Mouse (Mus musculus) CH12.LX (cell line): ENCODE measurements around the gene Vps13a. TPM values are rescaled to one million over a fixed set of nuclear protein-coding genes. Genes with fewer than 3 reads are reported as not detected.

ENCODE experiments used
- DNase-seq: peaks from one replicate; pipeline ENCODE4 v3.0.0-alpha.2; 2013; ENCODE audit errors: extremely low read depth
- H3K27ac ChIP-seq: 2 replicates; pipeline ENCODE4 v1.5.1; 2012; ENCODE audit warnings: low read depth, mild to moderate bottlenecking, control low read depth, moderate library complexity; ENCODE audit not compliant: insufficient read depth
- H3K27me3 ChIP-seq: replicated peaks from 2 replicates; pipeline ENCODE3; 2012; ENCODE audit warnings: inconsistent platforms
- H3K36me3 ChIP-seq, 2 experiments: replicated peaks in 1 of 2; 2 replicates each; pipeline versions ENCODE3 to v1.6.1; 2012; ENCODE audit warnings: inconsistent platforms in 1 of 2, low read length in 1 of 2, mild to moderate bottlenecking in 1 of 2, mixed read lengths in 1 of 2, moderate library complexity in 1 of 2; ENCODE audit not compliant: control insufficient read depth in 1 of 2, insufficient read depth in 1 of 2
- H3K4me1 ChIP-seq, 2 experiments: 2 replicates each; pipeline ENCODE4 v1.6.1; 2012; ENCODE audit warnings: inconsistent platforms in 1 of 2, moderate library complexity in 1 of 2; ENCODE audit not compliant: insufficient read depth in 2 of 2, control insufficient read depth in 1 of 2
- H3K4me2 ChIP-seq: 2 replicates; pipeline ENCODE4 v1.6.1; 2012; ENCODE audit warnings: low read depth, mild to moderate bottlenecking, control low read depth; ENCODE audit not compliant: poor library complexity, insufficient read depth, severe bottlenecking
- H3K4me3 ChIP-seq, 3 experiments: fragments of 150-350 bp in 1 of 3; sonication (generic) in 1 of 3; replicated peaks in 1 of 3; 2 replicates each; pipeline versions ENCODE3 to v1.5.1; 2011 to 2012; ENCODE audit warnings: low read depth in 2 of 3, low read length in 2 of 3, mild to moderate bottlenecking in 2 of 3, moderate library complexity in 2 of 3, control low read depth in 1 of 3, improper control_type of control experiment in 1 of 3, inconsistent platforms in 1 of 3, mixed read lengths in 1 of 3; ENCODE audit not compliant: poor library complexity in 1 of 3
- H3K79me2 ChIP-seq: replicated peaks from 2 replicates; pipeline ENCODE4 v1.6.1; 2012; ENCODE audit warnings: mild to moderate bottlenecking, moderate library complexity; ENCODE audit not compliant: control insufficient read depth, poor library complexity, insufficient read depth, severe bottlenecking; ENCODE audit errors: extremely low read depth
- H3K9ac ChIP-seq: 2 replicates; pipeline ENCODE4 v1.6.1; 2012; ENCODE audit warnings: low read depth, mild to moderate bottlenecking, control low read depth, moderate library complexity; ENCODE audit not compliant: insufficient read depth
- H3K9me3 ChIP-seq: replicated peaks from 2 replicates; pipeline ENCODE3; 2012; ENCODE audit warnings: low read length, inconsistent platforms, mixed read lengths
- BHLHE40 ChIP-seq: IDR thresholded peaks from 2 replicates; pipeline ENCODE4 v1.6.1; 2011; ENCODE audit warnings: mild to moderate bottlenecking, low read depth, low read length, improper control_type of control experiment
- E2F4 ChIP-seq: IDR thresholded peaks from 2 replicates; pipeline ENCODE4 v1.6.1; 2011; ENCODE audit warnings: low read depth, low read length, improper control_type of control experiment; ENCODE audit not compliant: insufficient replicate concordance
- GABPA ChIP-seq: IDR thresholded peaks from 2 replicates; pipeline ENCODE4 v1.6.1; 2012; ENCODE audit warnings: low read depth, low read length, improper control_type of control experiment, inconsistent platforms; ENCODE audit not compliant: insufficient replicate concordance
- HCFC1 ChIP-seq: IDR thresholded peaks from 2 replicates; pipeline ENCODE4 v1.6.1; 2012; ENCODE audit warnings: low read depth, mild to moderate bottlenecking, inconsistent platforms, low read length, improper control_type of control experiment
- IRF4 ChIP-seq: IDR thresholded peaks from 2 replicates; pipeline ENCODE4 v1.6.1; 2014; ENCODE audit warnings: low read depth, mild to moderate bottlenecking, inconsistent platforms, low read length, improper control_type of control experiment
- JUND ChIP-seq: conservative IDR thresholded peaks from 2 replicates; pipeline ENCODE4 v1.6.1; 2011; ENCODE audit warnings: low read depth, low read length, improper control_type of control experiment
- KAT2A ChIP-seq: IDR thresholded peaks from 2 replicates; pipeline ENCODE4 v1.6.1; 2012; ENCODE audit warnings: low read length, improper control_type of control experiment, inconsistent platforms; ENCODE audit not compliant: insufficient replicate concordance
- MAX ChIP-seq: IDR thresholded peaks from 2 replicates; pipeline ENCODE4 v1.6.1; 2011; ENCODE audit warnings: low read length, improper control_type of control experiment
- MXI1 ChIP-seq: IDR thresholded peaks from 2 replicates; pipeline ENCODE4 v1.6.1; 2011; ENCODE audit warnings: mild to moderate bottlenecking, low read depth, low read length, improper control_type of control experiment
- MYC ChIP-seq: IDR thresholded peaks from 2 replicates; pipeline ENCODE4 v1.6.1; 2011; ENCODE audit warnings: low read depth, mild to moderate bottlenecking, improper control_type of control experiment, low read length
- NELFE ChIP-seq: IDR thresholded peaks from 2 replicates; pipeline ENCODE4 v1.6.1; 2011; ENCODE audit warnings: low read depth, low read length, improper control_type of control experiment
- NRF1 ChIP-seq: IDR thresholded peaks from 2 replicates; pipeline ENCODE4 v1.6.1; 2014; ENCODE audit warnings: low read depth, mild to moderate bottlenecking, inconsistent platforms, low read length, improper control_type of control experiment, moderate library complexity
- RAD21 ChIP-seq: IDR thresholded peaks from 2 replicates; pipeline ENCODE4 v1.6.1; 2011; ENCODE audit warnings: low read depth, mild to moderate bottlenecking, low read length, improper control_type of control experiment, moderate library complexity
- SIN3A ChIP-seq: IDR thresholded peaks from 2 replicates; pipeline ENCODE4 v1.6.1; 2012; ENCODE audit warnings: low read length, improper control_type of control experiment, inconsistent platforms
- TBP ChIP-seq: conservative IDR thresholded peaks from 2 replicates; pipeline ENCODE4 v1.6.1; 2011; ENCODE audit warnings: low read depth, low read length, improper control_type of control experiment
- TCF12 ChIP-seq: IDR thresholded peaks from 2 replicates; pipeline ENCODE4 v1.6.1; 2014; ENCODE audit warnings: low read depth, mild to moderate bottlenecking, inconsistent platforms, low read length, improper control_type of control experiment
- ZC3H11A ChIP-seq: IDR thresholded peaks from 2 replicates; pipeline ENCODE4 v1.6.1; 2012; ENCODE audit warnings: low read depth, mild to moderate bottlenecking, inconsistent platforms, low read length, improper control_type of control experiment
- dilution Hi-C: fragments of 300-500 bp; cut with MboI; formaldehyde crosslinking; loops from 2 replicates; pipeline ENCODE4 v1.14.3; 2020; ENCODE audit warnings: low sequenced_read_pairs; ENCODE audit not compliant: extremely low pct_unique_long_range_greater_than_20kb, extremely low pct_ligation_motif_present
- in situ Hi-C: fragments of 300-500 bp; cut with MboI; formaldehyde crosslinking; loops from 3 replicates; pipeline ENCODE4 v1.14.3; 2019; ENCODE audit warnings: low sequenced_read_pairs, low pct_ligation_motif_present, low pct_unique_long_range_greater_than_20kb, mixed read lengths
- polyA plus RNA-seq: library from polyadenylated mRNA; unstranded; fragments of >175 nt; gene quantifications from 2 replicates; pipeline ENCODE4 v1.2.1, GENCODE M21; 2012; ENCODE audit warnings: low read depth; ENCODE audit not compliant: insufficient read length
- total RNA-seq, 2 experiments: library from RNA; depleted of rRNA; stranded (reverse); fragments of 300-350 nt in 1 of 2; fragments of >200 nt in 1 of 2; gene quantifications; 2 replicates each; pipeline ENCODE4 v1.2.3; 2012 to 2014

Vps13a gene
- total and polyA plus RNA-seq, 3 experiments, result 32.5 to 36.7 (median 35.9) TPM

DNA sequence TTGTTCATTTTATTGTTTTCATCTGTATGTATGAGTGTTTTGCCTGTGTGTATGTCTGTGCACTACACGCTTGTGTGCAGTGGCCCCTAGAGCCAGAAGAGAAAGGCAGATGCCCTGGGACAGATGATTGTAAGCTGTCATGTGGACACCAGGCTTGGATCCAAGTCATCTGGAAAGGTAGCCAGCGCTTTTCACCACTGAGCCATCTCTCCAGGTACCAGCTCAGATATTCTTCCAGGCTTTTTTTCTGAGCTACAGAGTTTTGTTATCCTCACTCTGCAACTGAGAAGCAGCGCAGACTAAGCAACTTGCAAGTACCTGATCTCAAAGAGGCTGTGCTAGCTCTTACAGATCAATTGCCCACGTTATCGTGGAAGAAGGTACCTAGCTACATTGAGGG, 1.5 kb downstream of the Vps13a start:
- Histone ChIP-seq H3K27ac (no peak overlapping the region), H3K79me2 (peaks cover 48% of the 10 kb centered on the region), H3K36me3 (peaks cover 0 to 3% of the 10 kb centered on the region in 2 experiments), H3K27me3 (peaks cover 3% of the 10 kb centered on the region), H3K4me2 (peak overlapping the region; percentile 98), H3K9me3 (no peaks in the 10 kb centered on the region), H3K4me3 (peak overlapping the region; percentile 9 to 91 (median 86)), H3K4me1 (peaks cover 10 to 17% of the 10 kb centered on the region in 2 experiments), H3K9ac (peak overlapping the region; percentile 61; the same call in 1 of the 2 replicates)
- DNase-seq, result peak; percentile 24
- dilution Hi-C loops, result no loop called here
- TF ChIP-seq ZC3H11A (no peak), NELFE (no peak), IRF4 (no peak), MYC (no peak), TBP (no peak), KAT2A (no peak), JUND (no peak)
- in situ Hi-C loops, result loop anchor here (10.0 kb wide), 1 partner anchor 184 kb away; no protein-coding TSS in a partner anchor

DNA sequence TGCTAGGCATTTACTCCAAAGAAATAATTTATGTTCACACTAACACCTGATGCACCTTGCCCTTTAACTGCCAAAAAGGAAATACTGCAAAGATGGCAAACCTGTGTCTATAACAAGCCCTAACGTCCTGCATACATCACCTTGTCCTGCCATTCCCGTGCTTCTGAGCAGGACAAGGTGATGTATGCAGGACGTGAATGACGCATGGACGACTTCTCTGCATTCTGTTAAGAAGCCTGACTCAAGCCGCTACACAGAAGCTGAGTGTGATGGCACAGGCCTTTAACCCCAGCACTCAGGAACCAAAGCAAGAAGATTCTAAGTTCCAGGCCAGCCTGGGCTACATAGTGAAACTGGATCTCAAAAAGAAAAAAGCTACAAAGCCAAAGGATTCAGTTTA, 2.2 kb downstream of the Vps13a start:
- Histone ChIP-seq H3K79me2 (peaks cover 53% of the 10 kb centered on the region), H3K9ac (peak overlapping the region; percentile 69), H3K27ac (no peak overlapping the region), H3K27me3 (peaks cover 3% of the 10 kb centered on the region), H3K36me3 (peaks cover 0 to 3% of the 10 kb centered on the region in 2 experiments), H3K4me1 (peaks cover 10 to 24% of the 10 kb centered on the region in 2 experiments), H3K9me3 (no peaks in the 10 kb centered on the region), H3K4me3 (peak overlapping the region; percentile 63 to 91 (median 86)), H3K4me2 (peak overlapping the region; percentile 96)
- dilution Hi-C loops, result no loop called here
- in situ Hi-C loops, result loop anchor here (10.0 kb wide), 1 partner anchor 184 kb away; no protein-coding TSS in a partner anchor
- DNase-seq, result peak; percentile 76
- no peak for TF ChIP-seq E2F4
- no peak for TF ChIP-seq RAD21
- peak; percentile 58; the same call in 1 of the 2 replicates for TF ChIP-seq SIN3A
- TF ChIP-seq MYC, result no peak
- peak; percentile 38 for TF ChIP-seq BHLHE40
- no peak for TF ChIP-seq TBP
- peak; percentile 49; the same call in 1 of the 2 replicates for TF ChIP-seq HCFC1
- TF ChIP-seq NRF1, result no peak
- TF ChIP-seq NELFE, result no peak
- no peak for TF ChIP-seq JUND
- peak; percentile 59; the same call in 1 of the 2 replicates for TF ChIP-seq MXI1
- TF ChIP-seq MAX, result no peak
- TF ChIP-seq GABPA, result no peak
- TF ChIP-seq TCF12, result no peak
- TF ChIP-seq, all 38 proteins: peak for 4
